Mouse (Mus musculus): Measurements from ENCODE around the gene Tank.

The Tank gene

DNA sequence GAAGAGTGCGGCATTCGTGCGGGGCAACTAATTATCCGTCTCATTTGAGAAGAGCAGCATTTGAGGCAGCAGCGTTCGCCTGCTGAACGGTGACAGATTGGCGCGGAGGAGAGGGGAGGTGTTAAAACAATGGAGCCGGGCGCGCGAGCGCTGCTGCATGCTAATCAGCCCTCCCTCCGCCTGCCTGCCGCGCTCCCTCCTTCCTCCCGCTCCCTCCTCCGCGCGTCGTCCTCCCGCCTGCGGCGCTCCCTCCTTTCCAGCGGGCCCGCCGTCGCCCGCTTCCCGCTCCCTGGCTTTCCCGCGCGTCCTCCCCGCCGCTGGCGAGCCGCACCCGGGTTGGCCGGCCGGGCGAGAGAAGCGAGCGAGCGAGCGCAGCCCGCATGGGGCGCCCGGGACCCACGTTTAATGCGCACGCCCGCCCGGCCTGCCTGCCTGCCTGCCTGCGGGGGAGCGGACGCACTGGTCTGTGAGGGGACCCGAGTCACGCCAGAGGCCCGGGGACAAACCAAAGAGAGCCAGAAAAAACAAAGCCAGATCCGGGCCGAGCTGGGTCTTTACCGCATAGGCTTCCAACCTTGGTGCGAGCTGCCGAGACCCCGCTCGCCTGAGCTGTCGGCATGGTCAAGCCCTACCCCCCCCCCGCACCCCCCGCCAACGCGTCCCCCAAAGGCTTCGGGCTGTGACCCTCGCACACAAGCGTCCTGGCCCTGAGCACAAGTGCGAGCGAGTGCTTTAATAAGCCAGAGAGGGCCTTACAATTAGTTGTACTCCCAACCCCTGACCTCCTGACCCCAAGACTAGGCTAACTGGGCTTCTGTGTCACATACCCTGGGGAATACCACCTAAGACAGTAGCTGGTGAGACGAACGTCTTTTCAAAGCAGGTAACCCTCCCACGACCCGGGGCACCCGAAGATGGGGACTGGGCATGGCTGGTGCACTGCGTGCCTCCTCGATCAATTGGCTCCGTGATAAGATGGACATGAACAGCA is 78.3 kb downstream of the Tank start:
- peak; percentile 27 to 30 for DNase-seq

DNA sequence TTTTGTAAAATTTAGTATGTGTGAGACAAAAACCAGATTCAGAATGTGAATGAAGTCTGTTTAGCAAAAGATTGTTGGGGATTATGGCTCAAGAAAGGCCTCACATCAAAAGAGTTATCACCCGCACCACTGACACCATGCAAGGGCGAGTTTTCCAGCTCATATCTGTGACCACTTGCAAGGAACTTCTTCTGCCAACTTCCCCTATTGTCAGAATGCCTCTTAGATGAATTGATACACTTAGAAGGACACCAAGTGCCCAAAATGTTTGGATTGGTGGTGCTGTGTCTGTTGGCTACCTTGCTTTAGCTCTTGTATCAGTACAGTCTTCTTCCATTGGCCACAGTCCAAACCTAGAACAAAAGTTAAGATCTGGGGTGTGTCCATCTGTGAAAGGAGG is 80.9 kb downstream of the Tank start:
- DNase-seq = no peak

DNA sequence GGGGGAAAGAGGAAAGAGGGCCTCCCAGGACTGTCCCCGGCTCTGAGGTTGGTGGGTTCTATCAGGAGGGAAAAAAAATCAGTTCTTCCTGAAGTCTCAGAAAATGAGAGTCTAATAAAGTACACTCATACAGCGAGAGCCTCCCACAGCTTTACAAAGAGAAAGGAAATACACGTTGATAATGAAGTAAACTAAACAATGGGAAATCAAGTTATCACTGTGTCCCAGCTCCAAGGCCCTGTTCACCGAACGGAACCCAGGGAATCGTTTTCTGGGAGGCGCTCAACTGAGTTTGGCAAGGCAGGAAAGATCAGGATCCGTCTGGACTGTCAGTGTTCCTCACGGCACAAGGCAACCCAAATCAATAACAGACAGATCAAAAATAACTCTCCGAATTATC is 84.4 kb downstream of the Tank start:
- no peak for DNase-seq

DNA sequence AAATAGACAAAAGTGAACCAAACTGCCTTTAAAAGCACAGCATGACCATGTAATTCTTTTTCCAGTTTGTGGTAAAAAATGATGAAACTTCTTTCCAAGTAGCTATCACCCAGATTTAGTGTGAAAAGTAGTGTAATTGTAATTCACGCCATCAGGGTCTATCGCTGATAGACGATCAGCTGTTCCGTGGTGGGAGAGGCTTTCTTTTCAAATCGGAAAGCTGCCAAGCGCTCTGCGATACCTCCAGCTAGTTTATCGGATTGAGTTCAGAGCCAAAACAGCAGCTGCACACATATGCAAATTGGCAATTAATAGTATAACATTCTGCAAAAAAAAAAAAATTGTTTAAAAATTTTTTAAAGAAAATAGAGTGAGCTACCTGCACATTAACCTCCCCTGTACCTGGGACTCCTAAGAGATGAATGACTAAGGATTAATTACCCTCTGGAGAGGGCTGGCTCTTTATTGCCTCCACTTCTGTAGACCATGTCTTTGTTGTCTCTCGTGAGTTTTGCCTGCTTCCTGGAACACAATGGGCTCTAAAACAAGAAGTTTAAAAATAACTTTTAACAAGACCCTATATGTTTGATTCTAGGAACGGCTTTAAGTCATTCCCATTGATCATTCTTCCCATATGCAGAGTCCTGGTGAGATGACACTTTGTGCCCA is 85.3 kb downstream of the Tank start:
- no peak for DNase-seq

DNA sequence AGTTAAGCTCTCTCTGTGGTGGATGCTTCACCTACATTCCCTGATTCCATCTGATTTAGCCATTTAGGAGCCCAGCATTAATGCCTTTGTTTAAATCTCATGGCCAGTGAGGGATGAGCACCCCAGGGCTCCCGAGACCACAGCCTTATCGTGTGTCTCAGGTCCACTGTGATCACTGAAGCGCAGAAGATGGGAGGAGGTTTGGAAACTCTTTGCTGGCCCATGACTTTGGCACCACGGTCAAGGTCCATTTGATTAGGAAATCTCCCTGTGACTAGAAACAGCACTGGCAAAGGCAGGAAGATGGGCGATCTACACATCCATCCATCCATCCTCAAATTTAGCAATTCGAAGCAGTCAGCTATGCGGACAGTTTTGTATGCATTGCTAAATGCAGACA is 89.0 kb downstream of the Tank start:
- DNase-seq = no peak

GRCm38 (mm10) chr2:61668260-61668659 is 89.9 kb downstream of the Tank start:
- DNase-seq = peak; percentile 42 to 54

GRCm38 (mm10) chr2:61674555-61674954 is 96.2 kb downstream of the Tank start:
- DNase-seq = no peak

GRCm38 (mm10) chr2:61681572-61681971 is 103.2 kb downstream of the Tank start:
- DNase-seq = no peak

GRCm38 (mm10) chr2:61686533-61686932 is 108.1 kb downstream of the Tank start:
- DNase-seq = no peak

- DNase-seq = no peak
Measured at GRCm38 (mm10) chr2:61689086-61689485, 110.7 kb downstream of the Tank start.

Measured in lung, adult 18-20 months (tissue).